Mouse (Mus musculus): ENCODE results near the gene Snrnp27. TPM values are rescaled to one million over a fixed set of nuclear protein-coding genes. Genes with fewer than 3 reads are reported as not detected.

The Snrnp27 gene
- polyA plus RNA-seq, 1 experiment from 2014 or later: 86.4 TPM

- Histone ChIP-seq H3K4me3 (ENCODE audit: low read depth, low read length) (no peak overlapping the region), H3K4me1 (replicated peaks; ENCODE audit: control insufficient read depth, insufficient read depth, low read length) (0 out of 2 replicates have a peak, but pooled peaks cover 7% of the 10 kb centered on the region), H3K27ac (ENCODE audit: low read depth, low read length) (peak overlapping the region; percentile 57), H3K36me3 (ENCODE audit: control insufficient read depth, insufficient read depth) (peaks cover 66% of the 10 kb centered on the region), H3K9ac (ENCODE audit: low read depth, low read length) (no peak overlapping the region), H3K9me3 (ENCODE audit: control insufficient read depth) (no peaks in the 10 kb centered on the region), H3K27me3 (replicated peaks; ENCODE audit: control insufficient read depth, insufficient read depth, low read length) (no peaks in the 10 kb centered on the region), H3K4me2 (replicated peaks; ENCODE audit: low read depth) (0 out of 2 replicates have a peak overlapping the region, but pooled peaks have one; percentile 24)
- TF ChIP-seq CTCF (IDR thresholded peaks at IDR 0.05; ENCODE audit: low read depth): peak; percentile 71
- 52% methylated on average over 9 of the region's 9 CpGs for WGBS
- ATAC-seq: peak; percentile 92
These were observed 29.9 kb downstream of the Snrnp27 start for GRCm38 (mm10) chr6:86654270-86654916.

DNA sequence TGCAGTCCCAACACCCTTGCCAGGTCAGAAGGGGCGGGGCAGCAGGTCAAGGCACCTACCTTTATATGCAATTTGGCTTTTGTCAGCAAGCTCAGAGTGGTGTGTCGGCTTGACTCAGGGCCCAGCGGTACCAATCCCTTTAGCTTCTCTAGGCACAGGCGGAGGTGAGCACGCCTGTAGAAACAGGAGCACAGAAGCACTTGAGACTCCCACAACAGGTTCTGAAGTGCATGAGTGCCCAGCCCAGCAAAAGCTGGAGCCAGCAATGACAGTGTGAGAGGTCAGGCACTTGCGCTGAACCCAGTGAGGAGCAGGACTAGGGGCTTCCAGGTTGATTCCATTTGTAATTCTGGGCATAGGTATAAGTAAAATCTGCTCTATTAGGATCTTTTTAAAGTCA lies 31.3 kb downstream of the Snrnp27 start:
- H3K27me3 ChIP-seq (replicated peaks; ENCODE audit: control insufficient read depth, insufficient read depth, low read length): no peaks in the 10 kb centered on the region
- H3K36me3 ChIP-seq (ENCODE audit: control insufficient read depth, insufficient read depth): peaks cover 65% of the 10 kb centered on the region
- 92% methylated on average over 6 of the region's 6 CpGs for WGBS
- no peaks in the 10 kb centered on the region for H3K9me3 ChIP-seq (ENCODE audit: control insufficient read depth)
- no peak for ATAC-seq
- H3K4me2 ChIP-seq (replicated peaks; ENCODE audit: low read depth): no peak overlapping the region
- H3K4me1 ChIP-seq (replicated peaks; ENCODE audit: control insufficient read depth, insufficient read depth, low read length): 0 out of 2 replicates have a peak, but pooled peaks cover 7% of the 10 kb centered on the region
- no peak overlapping the region for H3K27ac ChIP-seq (ENCODE audit: low read depth, low read length)
- no peak overlapping the region for H3K4me3 ChIP-seq (ENCODE audit: low read depth, low read length)
- H3K9ac ChIP-seq (ENCODE audit: low read depth, low read length): no peak overlapping the region
- no peak for TF ChIP-seq CTCF (IDR thresholded peaks at IDR 0.05; ENCODE audit: low read depth)

- Histone ChIP-seq H3K9ac (ENCODE audit: low read depth, low read length) (no peak overlapping the region), H3K4me3 (ENCODE audit: low read depth, low read length) (no peak overlapping the region), H3K27ac (ENCODE audit: low read depth, low read length) (no peak overlapping the region), H3K4me2 (replicated peaks; ENCODE audit: low read depth) (no peak overlapping the region), H3K27me3 (replicated peaks; ENCODE audit: control insufficient read depth, insufficient read depth, low read length) (no peaks in the 10 kb centered on the region), H3K9me3 (ENCODE audit: control insufficient read depth) (no peaks in the 10 kb centered on the region), H3K36me3 (ENCODE audit: control insufficient read depth, insufficient read depth) (peaks cover 31% of the 10 kb centered on the region), H3K4me1 (replicated peaks; ENCODE audit: control insufficient read depth, insufficient read depth, low read length) (0 out of 2 replicates have a peak, but pooled peaks cover 3% of the 10 kb centered on the region)
- no peak for TF ChIP-seq CTCF (IDR thresholded peaks at IDR 0.05; ENCODE audit: low read depth)
- 46% methylated on average over 7 of the region's 7 CpGs for WGBS
- ATAC-seq: peak; percentile 63
These were observed 38.2 kb downstream of the Snrnp27 start for GRCm38 (mm10) chr6:86646143-86646542.

DNA sequence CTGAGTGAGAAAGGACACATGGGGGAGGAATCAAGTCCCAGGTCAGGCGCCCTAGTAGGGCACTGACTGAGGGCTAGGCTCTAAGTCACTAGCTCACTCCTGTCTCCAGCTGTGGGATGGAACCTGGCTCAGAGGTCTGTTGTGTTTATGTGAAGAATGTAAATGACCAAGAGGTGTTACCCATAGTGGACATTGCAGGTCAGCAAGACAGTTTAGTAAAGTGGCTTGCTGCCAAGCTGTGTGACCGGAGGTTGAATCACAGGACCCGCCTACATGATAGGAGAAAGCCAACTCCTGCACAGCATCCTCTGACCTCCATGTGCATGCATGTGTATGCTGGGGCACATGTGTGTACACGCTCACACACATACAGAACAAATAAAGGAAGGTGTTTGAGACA lies 38.8 kb downstream of the Snrnp27 start:
- Histone ChIP-seq H3K9me3 (ENCODE audit: control insufficient read depth) (no peaks in the 10 kb centered on the region), H3K4me2 (replicated peaks; ENCODE audit: low read depth) (no peak overlapping the region), H3K9ac (ENCODE audit: low read depth, low read length) (no peak overlapping the region), H3K27ac (ENCODE audit: low read depth, low read length) (no peak overlapping the region), H3K4me1 (replicated peaks; ENCODE audit: control insufficient read depth, insufficient read depth, low read length) (0 out of 2 replicates have a peak, but pooled peaks cover 3% of the 10 kb centered on the region), H3K4me3 (ENCODE audit: low read depth, low read length) (no peak overlapping the region), H3K36me3 (ENCODE audit: control insufficient read depth, insufficient read depth) (peaks cover 25% of the 10 kb centered on the region), H3K27me3 (replicated peaks; ENCODE audit: control insufficient read depth, insufficient read depth, low read length) (no peaks in the 10 kb centered on the region)
- no peak; the same call in 1 of the 2 replicates for ATAC-seq
- TF ChIP-seq CTCF (IDR thresholded peaks at IDR 0.05; ENCODE audit: low read depth): no peak
- 52% methylated on average over 4 of the region's 4 CpGs for WGBS

- Histone ChIP-seq H3K4me2 (replicated peaks; ENCODE audit: low read depth) (no peak overlapping the region), H3K9me3 (ENCODE audit: control insufficient read depth) (no peaks in the 10 kb centered on the region), H3K4me3 (ENCODE audit: low read depth, low read length) (no peak overlapping the region), H3K9ac (ENCODE audit: low read depth, low read length) (no peak overlapping the region), H3K36me3 (ENCODE audit: control insufficient read depth, insufficient read depth) (peaks cover 19% of the 10 kb centered on the region), H3K4me1 (replicated peaks; ENCODE audit: control insufficient read depth, insufficient read depth, low read length) (0 out of 2 replicates have a peak, but pooled peaks cover 3% of the 10 kb centered on the region), H3K27ac (ENCODE audit: low read depth, low read length) (no peak overlapping the region), H3K27me3 (replicated peaks; ENCODE audit: control insufficient read depth, insufficient read depth, low read length) (no peaks in the 10 kb centered on the region)
- 79% methylated on average over 3 of the region's 3 CpGs for WGBS
- ATAC-seq: no peak
- TF ChIP-seq CTCF (IDR thresholded peaks at IDR 0.05; ENCODE audit: low read depth): no peak
These were observed 39.4 kb downstream of the Snrnp27 start for GRCm38 (mm10) chr6:86644775-86645400.

- Histone ChIP-seq H3K36me3 (ENCODE audit: control insufficient read depth, insufficient read depth) (no peaks in the 10 kb centered on the region), H3K4me2 (replicated peaks; ENCODE audit: low read depth) (no peak overlapping the region), H3K27ac (ENCODE audit: low read depth, low read length) (no peak overlapping the region), H3K9me3 (ENCODE audit: control insufficient read depth) (no peaks in the 10 kb centered on the region), H3K4me3 (ENCODE audit: low read depth, low read length) (no peak overlapping the region), H3K9ac (ENCODE audit: low read depth, low read length) (no peak overlapping the region), H3K27me3 (replicated peaks; ENCODE audit: control insufficient read depth, insufficient read depth, low read length) (no peaks in the 10 kb centered on the region), H3K4me1 (replicated peaks; ENCODE audit: control insufficient read depth, insufficient read depth, low read length) (0 out of 2 replicates have a peak, but pooled peaks cover 4% of the 10 kb centered on the region)
- 77% methylated on average over 8 of the region's 8 CpGs for WGBS
- no peak for ATAC-seq
- no peak for TF ChIP-seq CTCF (IDR thresholded peaks at IDR 0.05; ENCODE audit: low read depth)
These were observed 42.6 kb downstream of the Snrnp27 start for GRCm38 (mm10) chr6:86641716-86642115.

All from intestine, postnatal 0 days (tissue).